Mouse (Mus musculus): ENCODE data around the gene Paf1.
"Not testable (repeated sequence)": the region's sequence is repeated elsewhere in the genome, so short reads cannot be mapped to it uniquely, and the experiment has no call there.

The Paf1 gene

GRCm38 (mm10) chr7:28386007-28386406 is 6.7 kb upstream of the Paf1 start:
- DNase-seq, result peak; percentile 91

DNA sequence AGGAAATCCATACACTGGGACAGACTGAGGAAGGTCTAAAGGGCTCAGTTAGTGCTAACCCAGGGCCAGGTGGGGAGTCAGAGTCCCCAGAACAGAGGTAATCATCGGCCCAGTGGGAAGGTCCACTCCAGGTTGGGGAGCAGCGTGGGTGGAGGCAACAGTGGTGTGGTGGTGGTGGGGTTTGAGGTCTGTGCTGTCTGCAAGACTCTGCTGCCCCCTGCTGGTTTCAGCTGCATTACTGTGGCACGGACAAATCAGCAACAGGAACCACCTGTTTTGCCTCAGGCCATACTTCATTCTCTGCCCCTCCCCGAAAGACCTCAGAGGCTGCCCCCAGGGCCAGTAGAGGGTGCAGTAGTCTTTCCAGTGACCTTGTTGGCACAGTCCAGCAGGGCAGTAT is 6.3 kb upstream of the Paf1 start:
- DNase-seq, result peak; percentile 79

DNA sequence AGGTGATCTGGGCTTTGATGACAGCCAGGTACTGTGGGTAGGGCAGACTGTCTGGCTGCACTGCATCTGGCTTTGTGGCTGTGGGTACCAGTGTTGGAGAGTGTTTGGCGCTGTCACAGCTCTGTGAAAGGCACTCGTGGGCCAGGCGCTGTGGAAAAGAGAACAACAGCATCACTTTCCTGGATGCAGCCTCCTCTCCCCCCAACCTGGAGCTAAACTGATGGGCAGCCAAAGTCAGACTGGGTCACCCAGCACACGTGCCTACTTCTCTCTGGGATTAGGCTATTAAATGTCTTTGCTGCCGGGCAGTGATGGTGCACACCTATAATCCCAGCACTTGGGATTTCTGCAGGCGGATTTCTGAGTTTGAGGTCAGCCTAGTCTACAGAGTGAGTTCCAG is 5.9 kb upstream of the Paf1 start:
- DNase-seq, result not testable (repeated sequence)

DNA sequence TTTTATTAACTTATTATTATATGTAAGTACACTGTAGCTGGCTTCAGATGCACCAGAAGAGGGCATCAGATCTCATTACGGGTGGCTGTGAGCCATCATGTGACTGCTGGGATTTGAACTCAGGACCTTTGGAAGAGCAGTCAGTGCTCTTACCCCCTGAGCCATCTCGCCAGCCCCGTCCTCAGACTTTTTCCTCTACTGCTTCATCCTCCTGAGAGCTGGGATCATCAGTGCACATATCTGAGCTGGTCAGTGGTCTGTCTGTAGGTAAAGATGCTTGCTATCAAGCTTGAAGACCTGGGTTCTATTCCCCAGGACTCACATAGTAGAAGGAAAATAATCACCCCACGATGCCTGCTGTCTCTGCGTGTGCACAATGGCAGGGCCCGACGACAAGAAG is 5.4 kb upstream of the Paf1 start:
- not testable (repeated sequence) for DNase-seq

GRCm38 (mm10) chr7:28390331-28390730 is 2.4 kb upstream of the Paf1 start:
- no peak for DNase-seq

DNA sequence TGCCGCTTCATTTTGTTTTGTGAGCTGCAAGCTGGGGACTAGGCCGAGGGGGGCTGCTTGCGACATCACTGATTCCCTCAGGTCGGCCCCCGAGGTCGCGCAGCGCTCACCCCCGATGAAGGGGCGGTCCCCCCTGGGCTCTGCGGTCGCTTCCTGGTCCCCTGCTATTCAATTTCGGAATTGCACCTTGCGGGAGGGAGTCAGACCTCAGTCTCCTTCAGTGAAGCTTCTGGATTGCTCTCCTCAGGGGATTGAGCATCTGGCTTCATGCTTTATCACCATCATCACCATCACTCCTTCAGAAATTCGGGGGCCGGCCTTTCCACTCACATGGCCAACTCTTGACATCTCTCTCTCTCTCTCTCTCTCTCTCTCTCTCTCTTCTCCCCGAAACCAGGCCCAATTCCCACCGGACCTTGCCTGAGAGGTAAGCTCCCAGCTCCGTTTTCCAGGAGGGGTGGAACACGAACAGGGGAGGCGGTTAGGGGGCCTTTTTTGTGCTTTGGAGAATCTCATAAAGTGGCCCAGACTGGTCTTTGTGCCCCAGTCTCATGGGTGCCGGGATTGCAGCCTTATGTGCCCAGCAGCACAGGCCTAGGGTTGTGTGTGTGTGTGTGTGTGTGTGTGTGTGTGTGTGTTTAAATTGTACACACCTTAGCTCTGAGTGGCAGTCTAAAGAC is 661 bp downstream of the Paf1 start:
- DNase-seq, result no peak

DNA sequence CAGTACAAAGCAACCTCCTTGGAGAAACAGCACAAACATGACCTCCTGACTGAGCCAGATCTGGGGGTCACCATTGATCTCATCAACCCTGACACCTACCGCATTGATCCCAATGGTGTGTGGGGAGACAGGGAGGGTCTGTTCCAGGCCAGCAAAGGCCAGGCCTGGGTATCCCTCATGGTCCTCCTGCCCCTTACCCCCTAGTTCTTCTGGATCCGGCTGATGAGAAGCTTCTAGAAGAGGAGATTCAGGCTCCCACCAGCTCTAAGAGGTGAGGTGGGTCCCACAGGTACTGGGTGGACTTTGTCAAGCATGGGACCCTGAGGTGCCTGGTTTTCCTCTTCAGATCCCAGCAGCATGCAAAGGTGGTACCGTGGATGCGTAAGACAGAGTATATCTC is 2.7 kb downstream of the Paf1 start:
- no peak for DNase-seq

DNA sequence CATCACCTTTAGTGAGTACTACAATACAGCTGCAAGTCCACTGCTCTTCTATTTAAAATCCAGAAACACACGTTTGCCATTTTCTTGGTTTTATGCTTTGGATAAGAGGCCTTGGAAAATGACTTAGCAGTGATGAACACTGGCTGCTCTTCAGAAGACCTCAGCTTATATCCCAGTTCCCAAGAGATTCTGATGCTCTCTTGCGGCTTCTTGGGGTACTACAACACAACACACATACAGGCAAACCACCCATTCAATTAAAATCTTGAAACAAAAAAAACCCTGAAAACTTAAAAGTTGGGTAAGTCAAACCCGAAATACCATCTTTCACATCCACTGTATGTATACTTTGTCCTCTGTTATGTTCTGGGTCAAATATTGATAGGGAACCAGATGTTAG is 5.2 kb downstream of the Paf1 start:
- no peak for DNase-seq

DNA sequence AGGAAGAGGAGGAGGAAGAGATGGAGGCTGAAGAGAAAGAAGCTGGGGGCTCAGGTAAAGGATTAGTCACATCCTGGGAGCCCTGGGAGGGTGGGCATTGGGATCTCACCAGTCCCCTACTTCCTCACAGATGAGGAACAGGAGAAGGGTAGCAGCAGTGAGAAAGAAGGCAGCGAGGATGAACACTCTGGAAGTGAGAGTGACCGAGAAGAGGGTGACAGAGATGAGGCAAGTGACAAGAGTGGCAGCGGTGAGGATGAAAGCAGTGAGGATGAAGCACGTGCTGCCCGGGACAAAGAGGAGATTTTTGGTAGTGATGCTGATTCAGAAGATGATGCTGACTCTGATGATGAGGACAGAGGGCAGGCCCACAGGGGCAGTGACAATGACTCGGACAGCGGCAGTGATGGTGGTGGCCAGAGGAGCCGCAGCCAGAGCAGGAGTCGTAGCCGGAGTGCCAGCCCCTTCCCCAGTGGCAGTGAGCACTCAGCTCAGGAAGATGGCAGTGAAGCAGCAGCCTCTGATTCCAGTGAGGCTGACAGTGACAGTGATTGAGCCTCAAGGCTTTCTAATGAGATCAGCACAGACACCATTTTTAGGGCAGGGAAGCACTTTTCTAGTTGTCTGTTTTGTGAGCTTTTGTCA is 6.1 kb downstream of the Paf1 start:
- no peak for DNase-seq

DNA sequence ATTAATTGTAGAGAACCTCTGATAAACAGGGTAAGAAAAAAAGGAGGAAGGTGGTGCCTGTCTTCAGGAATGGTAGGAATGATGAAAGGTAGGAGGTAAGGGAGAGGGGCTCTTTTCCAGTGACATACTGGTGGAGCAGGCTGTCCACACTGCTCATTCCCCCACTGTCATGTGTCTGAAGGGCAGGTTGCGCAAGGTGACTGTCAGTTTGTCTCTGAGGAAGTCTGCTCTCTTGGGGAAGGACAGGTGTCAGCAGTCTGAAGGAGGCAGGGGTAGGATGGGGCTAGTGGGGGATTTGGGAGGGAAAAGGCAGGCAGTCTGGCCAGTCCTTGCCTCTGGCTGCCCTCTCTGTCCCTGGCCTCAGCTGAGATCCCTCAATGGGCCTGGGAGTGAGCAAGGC is 8.3 kb downstream of the Paf1 start:
- no peak for DNase-seq

- DNase-seq, result no peak
These were observed 9.2 kb downstream of the Paf1 start for GRCm38 (mm10) chr7:28401942-28402341.

DNA sequence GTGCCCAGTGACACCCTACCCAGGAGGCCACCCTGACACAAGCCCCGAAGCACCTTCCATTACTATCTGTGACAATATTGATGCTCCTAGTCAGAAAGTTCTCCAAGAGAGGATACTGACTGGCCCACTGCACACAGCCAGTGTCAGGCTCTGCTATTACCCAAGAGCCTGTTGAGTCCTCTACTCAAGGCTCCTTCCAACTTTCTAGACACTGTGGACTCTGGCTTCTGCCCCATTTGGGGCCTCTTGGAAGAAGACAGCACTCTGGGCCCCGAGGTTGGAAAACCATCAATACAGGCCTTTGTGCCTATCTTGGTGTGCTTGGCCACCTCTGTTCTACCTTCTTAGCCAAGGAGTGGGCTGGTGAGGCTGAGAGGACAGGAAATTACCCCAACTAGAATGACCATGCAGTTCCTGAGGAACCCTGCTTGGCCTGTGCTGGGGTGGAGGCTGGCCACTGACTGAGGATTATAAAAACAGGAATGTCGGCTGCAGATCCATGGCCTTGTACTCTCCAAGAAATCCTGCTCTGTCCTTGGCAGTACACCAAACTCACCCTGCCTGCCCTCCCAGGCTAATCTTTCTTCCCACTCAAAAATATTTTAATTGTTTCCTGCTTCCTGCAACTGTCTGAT is 18.2 kb downstream of the Paf1 start:
- DNase-seq, result no peak

- no peak for DNase-seq
These were observed 20.1 kb downstream of the Paf1 start for GRCm38 (mm10) chr7:28412826-28413225.

GRCm38 (mm10) chr7:28417368-28417767 is 24.6 kb downstream of the Paf1 start:
- DNase-seq, result no peak

DNA sequence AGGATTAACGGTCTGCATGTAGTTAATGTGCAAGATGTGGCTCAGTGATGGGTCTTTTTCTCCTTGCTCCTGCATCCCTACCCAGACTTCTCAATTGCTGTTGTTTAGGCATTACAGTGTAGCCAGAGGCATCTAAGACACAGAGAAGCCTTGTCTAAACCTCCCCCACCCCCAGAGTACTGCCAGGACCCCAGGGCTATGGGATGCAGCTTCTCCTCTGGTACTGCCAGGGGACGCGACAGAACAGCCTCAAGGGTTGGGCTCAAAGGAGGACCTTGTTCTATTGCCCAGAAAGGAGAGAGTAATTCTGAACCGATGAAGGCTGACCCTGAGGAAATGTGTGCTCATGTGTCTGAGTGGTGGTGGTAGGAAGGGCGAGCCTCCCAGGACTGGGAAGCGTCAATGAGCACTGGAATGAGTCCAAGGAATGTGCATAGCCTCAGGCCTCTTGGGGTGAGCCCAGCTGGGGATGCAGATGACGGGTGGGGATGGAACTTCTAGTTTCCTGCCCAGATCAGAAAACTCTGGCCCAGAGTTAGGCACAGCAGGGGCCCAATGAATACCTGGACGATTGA is 25.4 kb downstream of the Paf1 start:
- peak; percentile 38 for DNase-seq

DNA sequence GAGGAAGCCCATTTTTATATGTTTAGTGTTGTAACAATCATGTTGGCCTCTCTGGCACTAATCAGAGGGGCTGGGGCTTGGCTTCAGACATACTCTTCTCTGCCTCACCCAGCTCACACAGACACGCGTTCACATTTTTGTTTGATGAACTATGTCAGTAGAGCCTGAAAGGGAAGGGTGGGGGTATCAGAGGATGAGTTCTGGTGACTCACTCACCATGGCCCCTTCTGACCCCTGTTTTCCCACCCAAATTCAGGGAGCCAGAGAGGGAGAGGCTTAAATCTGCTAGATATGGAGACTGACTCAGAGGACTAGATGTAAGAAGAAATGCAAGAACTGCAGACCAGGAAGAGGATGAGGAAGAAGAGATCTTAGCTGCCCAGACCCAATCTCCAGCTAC is 26.7 kb downstream of the Paf1 start:
- DNase-seq, result no peak

DNA sequence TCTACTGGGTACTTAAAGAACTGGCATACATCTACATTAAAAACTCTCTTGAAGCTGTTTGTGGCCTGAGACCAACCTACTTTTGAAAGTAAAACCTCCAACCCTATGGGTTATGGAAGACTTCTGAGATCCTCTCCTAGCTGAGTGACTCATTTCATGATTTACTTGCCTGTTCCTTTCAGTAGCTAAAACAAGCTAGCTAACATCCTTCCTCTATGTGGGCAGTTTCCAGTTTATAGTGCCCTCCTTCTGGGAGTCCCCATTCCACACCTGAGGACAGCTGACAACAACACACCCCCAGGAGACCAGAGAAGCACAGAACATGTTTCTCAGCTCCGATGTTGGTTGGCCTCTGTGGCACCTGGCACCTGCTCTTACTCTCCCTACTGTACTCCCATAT is 30.3 kb downstream of the Paf1 start:
- DNase-seq, result no peak

- no peak for DNase-seq
These were observed 35.0 kb downstream of the Paf1 start for GRCm38 (mm10) chr7:28427738-28428137.

DNA sequence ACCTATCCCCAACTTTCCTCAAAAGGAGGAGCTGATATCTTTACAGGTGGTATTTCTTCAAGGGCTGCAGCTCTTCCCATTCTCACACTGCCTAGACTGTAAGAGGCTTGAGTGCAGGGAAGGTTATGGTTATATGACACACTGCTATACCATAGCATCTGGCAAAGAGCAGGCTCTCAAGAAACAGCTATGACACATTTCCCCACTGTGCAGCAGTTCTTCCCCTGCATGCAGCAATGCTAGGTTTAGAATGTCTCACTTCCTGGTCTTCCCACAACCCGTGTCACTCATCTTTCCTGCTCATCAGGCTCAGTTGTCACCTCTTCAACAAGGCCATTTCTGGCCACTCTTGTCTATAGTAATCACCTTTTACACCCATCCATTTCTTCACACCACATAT is 37.8 kb downstream of the Paf1 start:
- DNase-seq, result no peak

- DNase-seq, result no peak
These were observed 39.5 kb downstream of the Paf1 start for GRCm38 (mm10) chr7:28432252-28432651.

GRCm38 (mm10) chr7:28435660-28436259 is 43.0 kb downstream of the Paf1 start:
- no peak for DNase-seq

GRCm38 (mm10) chr7:28436271-28436904 is 43.6 kb downstream of the Paf1 start:
- peak; percentile 100 for DNase-seq

- DNase-seq, result peak; percentile 88
These were observed 44.3 kb downstream of the Paf1 start, which contains the start of gene Gmfg for GRCm38 (mm10) chr7:28436932-28437570. TSS of gene Gmfg (plus strand) at chr7:28437447.

Measured in layer of hippocampus, adult 9-11 months (tissue).